Mouse (Mus musculus) lung, postnatal 14 days (tissue): Measurements from ENCODE around the gene Trpc3.

Experiments used
- DNase-seq: peaks from one replicate; pipeline ENCODE4 v3.0.0; 2021

Trpc3 gene

GRCm38 (mm10) chr3:36598811-36599210 lies 91.2 kb downstream of the Trpc3 start:
- no peak for DNase-seq

GRCm38 (mm10) chr3:36571827-36572378 lies 118.1 kb downstream of the Trpc3 start, which contains the start of gene Ccna2:
Gene Ccna2, minus strand, starts transcription at chr3:36572150.
- DNase-seq, result peak; percentile 98

- no peak for DNase-seq
These were observed 118.6 kb downstream of the Trpc3 start for GRCm38 (mm10) chr3:36571361-36571826.
